Mouse (Mus musculus) liver, embryonic 14.5 days (tissue): ENCODE results near the gene Cdyl2.

ENCODE experiments used
- CTCF ChIP-seq: IDR thresholded peaks from 2 replicates; pipeline ENCODE4 v1.5.1; 2016; ENCODE audit warnings: antibody characterized with exemption, low read depth, control low read depth
- EP300 ChIP-seq: IDR thresholded peaks from 2 replicates; pipeline ENCODE4 v1.6.1; 2016; ENCODE audit warnings: antibody characterized with exemption, low read depth

DNA sequence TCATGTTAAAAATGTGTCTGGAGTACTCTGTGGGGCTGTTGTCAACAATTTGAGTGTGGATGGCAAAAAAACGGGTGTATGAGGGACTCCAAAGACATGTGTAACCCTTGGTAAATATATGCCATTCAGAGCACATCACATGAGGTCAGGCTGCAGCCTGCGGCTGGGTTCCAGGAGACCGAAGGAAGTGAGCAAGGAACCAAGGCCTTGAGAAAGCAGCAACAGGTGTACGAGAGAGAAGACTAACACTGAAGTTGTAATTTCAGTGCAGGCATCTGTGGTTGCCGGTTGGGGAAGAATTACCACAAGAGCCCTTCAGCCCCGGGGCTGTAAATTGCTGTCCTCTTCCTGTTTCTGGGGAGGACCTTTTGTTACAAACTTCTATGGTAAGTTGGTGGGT lies 133.1 kb downstream of the Cdyl2 start:
- no peak for TF ChIP-seq CTCF
- no peak for TF ChIP-seq EP300
